Mouse (Mus musculus) thymus, postnatal 14 days (tissue): ENCODE data around the gene Crhbp.
A peak's percentile ranks its signal among the peaks of the same experiment; 100 is the strongest.

ENCODE experiments used
- DNase-seq: peaks from one replicate; pipeline ENCODE4 v3.0.0; 2021

Gene Crhbp

GRCm38 (mm10) chr13:95444824-95445223, at the start of gene Crhbp:
TSS of gene Crhbp (minus strand) at chr13:95444924.
- DNase-seq = no peak

GRCm38 (mm10) chr13:95493296-95493695, 48.6 kb upstream of the Crhbp start:
- no peak for DNase-seq

- DNase-seq = no peak
Observed at GRCm38 (mm10) chr13:95491327-95491726, 46.6 kb upstream of the Crhbp start.

- DNase-seq = no peak
Observed at GRCm38 (mm10) chr13:95484664-95485063, 39.9 kb upstream of the Crhbp start.

- peak; percentile 67 for DNase-seq
Observed at GRCm38 (mm10) chr13:95481428-95481827, 36.7 kb upstream of the Crhbp start.

GRCm38 (mm10) chr13:95478671-95479413, 34.1 kb upstream of the Crhbp start, which contains the start of gene S100z:
TSS of gene S100z (minus strand) at chr13:95478721.
- DNase-seq = no peak

- DNase-seq = no peak
Observed at GRCm38 (mm10) chr13:95477173-95477572, 32.4 kb upstream of the Crhbp start.

GRCm38 (mm10) chr13:95475124-95475523, 30.4 kb upstream of the Crhbp start:
- DNase-seq = no peak

GRCm38 (mm10) chr13:95474294-95474693, 29.6 kb upstream of the Crhbp start:
- DNase-seq = no peak

- DNase-seq = peak; percentile 42
Observed at GRCm38 (mm10) chr13:95470970-95471369, 26.2 kb upstream of the Crhbp start.

- no peak for DNase-seq
Observed at GRCm38 (mm10) chr13:95451529-95451928, 6.8 kb upstream of the Crhbp start.

- no peak for DNase-seq
Observed at GRCm38 (mm10) chr13:95450636-95451210, 6.0 kb upstream of the Crhbp start.

GRCm38 (mm10) chr13:95449730-95450129, 5.0 kb upstream of the Crhbp start:
- DNase-seq = no peak

GRCm38 (mm10) chr13:95444291-95444690, 433 bp downstream of the Crhbp start:
- DNase-seq = no peak

- no peak for DNase-seq
Observed at GRCm38 (mm10) chr13:95443376-95444233, 1.1 kb downstream of the Crhbp start.

GRCm38 (mm10) chr13:95442901-95443300, 1.8 kb downstream of the Crhbp start:
- DNase-seq = no peak

GRCm38 (mm10) chr13:95439569-95439968, 5.2 kb downstream of the Crhbp start:
- DNase-seq = no peak

- no peak for DNase-seq
Observed at GRCm38 (mm10) chr13:95431760-95432159, 13.0 kb downstream of the Crhbp start.

GRCm38 (mm10) chr13:95427499-95427898, 17.2 kb downstream of the Crhbp start:
- no peak for DNase-seq

- no peak for DNase-seq
Observed at GRCm38 (mm10) chr13:95426421-95426820, 18.3 kb downstream of the Crhbp start.

GRCm38 (mm10) chr13:95425484-95425883, 19.2 kb downstream of the Crhbp start:
- no peak for DNase-seq

GRCm38 (mm10) chr13:95424932-95425331, 19.8 kb downstream of the Crhbp start:
- DNase-seq = no peak

- no peak for DNase-seq
Observed at GRCm38 (mm10) chr13:95419204-95419749, 25.4 kb downstream of the Crhbp start.
